Mouse (Mus musculus) telencephalon, adult 2 months (tissue): ENCODE data around the gene Abcc1.

ENCODE experiments used
- DNase-seq: peaks from one replicate; pipeline ENCODE4 v3.0.0-alpha.2; 2011; ENCODE audit warnings: low read depth, low spot score

Abcc1 gene

GRCm38 (mm10) chr16:14501649-14502360, 140.4 kb downstream of the Abcc1 start:
- DNase-seq: no peak

- DNase-seq: no peak
Measured at GRCm38 (mm10) chr16:14506461-14506860, 145.1 kb downstream of the Abcc1 start.
